Mouse (Mus musculus): Measurements from ENCODE around the gene Gm20388. TPM values are rescaled to one million over a fixed set of nuclear protein-coding genes. Genes with fewer than 3 reads are reported as not detected.

Gene Gm20388
- total and polyA plus RNA-seq, 3 experiments, result 0.02 to 0.05 TPM; not detected in 1

GRCm38 (mm10) chr8:122745750-122746275 is 2835.2 kb downstream of the Gm20388 start:
- ATAC-seq (ENCODE audit: extremely low read depth, insufficient number of reproducible peaks, low FRiP score, poor library complexity, severe bottlenecking) (no peak), DNase-seq (ENCODE audit: low spot score) (no peak)
- TF ChIP-seq GATA2 (IDR thresholded peaks at IDR 0.05; ENCODE audit: borderline replicate concordance, low read depth, low read length) (no peak), TAL1 (conservative IDR thresholded peaks at IDR 0.05; ENCODE audit: low read depth, low read length) (no peak)
- no peaks in the 10 kb centered on the region for H3K36me3 ChIP-seq (replicated peaks)
- H3K9me3 ChIP-seq (replicated peaks), result no peaks in the 10 kb centered on the region
- no peak overlapping the region for H3K4me3 ChIP-seq (ENCODE audit: low read depth, low read length)
- H3K27me3 ChIP-seq (ENCODE audit: insufficient read depth, low read length), result peaks cover 98% of the 10 kb centered on the region
- H3K4me1 ChIP-seq (ENCODE audit: insufficient read depth, low read depth, low read length), result peaks cover 12% of the 10 kb centered on the region

DNA sequence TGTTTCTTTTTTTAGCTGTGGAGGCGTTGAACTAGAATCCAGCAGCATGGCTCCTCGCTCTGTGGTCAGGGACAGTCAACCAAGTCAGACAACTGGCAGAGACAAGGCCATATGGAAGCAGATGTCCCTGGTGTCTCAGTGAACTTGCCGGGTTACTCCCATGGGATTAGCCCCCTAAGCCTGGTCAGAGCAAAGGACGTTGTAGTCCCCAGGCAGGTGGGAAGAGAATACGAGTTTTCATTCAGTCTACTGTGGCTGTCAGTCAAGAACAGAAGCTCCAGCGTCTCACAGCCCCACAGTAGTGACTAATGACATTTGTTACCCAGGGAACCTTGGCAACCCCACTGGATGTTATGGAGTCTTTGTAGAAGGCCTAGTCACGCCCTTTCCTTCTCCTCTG is 2835.8 kb downstream of the Gm20388 start:
- TF ChIP-seq GATA1 (IDR thresholded peaks at IDR 0.05; ENCODE audit: borderline replicate concordance, low read length) (no peak), TAL1 (conservative IDR thresholded peaks at IDR 0.05; ENCODE audit: low read depth, low read length) (no peak), GATA2 (IDR thresholded peaks at IDR 0.05; ENCODE audit: borderline replicate concordance, low read depth, low read length) (no peak), POLR2AphosphoS5 (IDR thresholded peaks at IDR 0.05; ENCODE audit: insufficient replicate concordance, low read depth, low read length) (no peak), CTCF (IDR thresholded peaks at IDR 0.05; ENCODE audit: low read depth, low read length) (no peak)
- no peaks in the 10 kb centered on the region for H3K36me3 ChIP-seq (replicated peaks)
- DNase-seq (ENCODE audit: low spot score) (no peak), ATAC-seq (ENCODE audit: extremely low read depth, insufficient number of reproducible peaks, low FRiP score, poor library complexity, severe bottlenecking) (no peak)
- H3K4me1 ChIP-seq (ENCODE audit: insufficient read depth, low read depth, low read length), result peaks cover 12% of the 10 kb centered on the region
- H3K9me3 ChIP-seq (replicated peaks), result no peaks in the 10 kb centered on the region
- peaks cover 98% of the 10 kb centered on the region for H3K27me3 ChIP-seq (ENCODE audit: insufficient read depth, low read length)
- no peak overlapping the region for H3K4me3 ChIP-seq (ENCODE audit: low read depth, low read length)

- TF ChIP-seq GATA1 (IDR thresholded peaks at IDR 0.05; ENCODE audit: borderline replicate concordance, low read length) (no peak), GATA2 (IDR thresholded peaks at IDR 0.05; ENCODE audit: borderline replicate concordance, low read depth, low read length) (no peak), CTCF (IDR thresholded peaks at IDR 0.05; ENCODE audit: low read depth, low read length) (no peak), TAL1 (conservative IDR thresholded peaks at IDR 0.05; ENCODE audit: low read depth, low read length) (no peak), POLR2AphosphoS5 (IDR thresholded peaks at IDR 0.05; ENCODE audit: insufficient replicate concordance, low read depth, low read length) (no peak)
Measured at GRCm38 (mm10) chr8:122747825-122748224, 2837.2 kb downstream of the Gm20388 start.

GRCm38 (mm10) chr8:122749333-122749958 is 2838.8 kb downstream of the Gm20388 start:
- ATAC-seq (ENCODE audit: extremely low read depth, insufficient number of reproducible peaks, low FRiP score, poor library complexity, severe bottlenecking) (no peak), DNase-seq (ENCODE audit: low spot score) (no peak)
- H3K9me3 ChIP-seq (replicated peaks), result no peaks in the 10 kb centered on the region
- H3K27me3 ChIP-seq (ENCODE audit: insufficient read depth, low read length), result peaks cover 98% of the 10 kb centered on the region
- no peak for TF ChIP-seq CTCF (IDR thresholded peaks at IDR 0.05; ENCODE audit: low read depth, low read length)
- no peak for TF ChIP-seq GATA2 (IDR thresholded peaks at IDR 0.05; ENCODE audit: borderline replicate concordance, low read depth, low read length)
- TF ChIP-seq TAL1 (conservative IDR thresholded peaks at IDR 0.05; ENCODE audit: low read depth, low read length), result no peak
- TF ChIP-seq POLR2AphosphoS5 (IDR thresholded peaks at IDR 0.05; ENCODE audit: insufficient replicate concordance, low read depth, low read length), result no peak
- no peak for TF ChIP-seq GATA1 (IDR thresholded peaks at IDR 0.05; ENCODE audit: borderline replicate concordance, low read length)
- H3K36me3 ChIP-seq (replicated peaks), result no peaks in the 10 kb centered on the region
- H3K4me3 ChIP-seq (ENCODE audit: low read depth, low read length), result no peak overlapping the region
- peaks cover 14% of the 10 kb centered on the region for H3K4me1 ChIP-seq (ENCODE audit: insufficient read depth, low read depth, low read length)

More at GRCm38 (mm10) chr8:122747825-122748224, 2837.2 kb downstream of the Gm20388 start:
- H3K4me3 ChIP-seq (ENCODE audit: low read depth, low read length), result no peak overlapping the region
- DNase-seq (ENCODE audit: low spot score) (no peak), ATAC-seq (ENCODE audit: extremely low read depth, insufficient number of reproducible peaks, low FRiP score, poor library complexity, severe bottlenecking) (no peak)
- peaks cover 98% of the 10 kb centered on the region for H3K27me3 ChIP-seq (ENCODE audit: insufficient read depth, low read length)
- H3K9me3 ChIP-seq (replicated peaks), result no peaks in the 10 kb centered on the region
- peaks cover 12% of the 10 kb centered on the region for H3K4me1 ChIP-seq (ENCODE audit: insufficient read depth, low read depth, low read length)
- H3K36me3 ChIP-seq (replicated peaks), result no peaks in the 10 kb centered on the region

GRCm38 (mm10) chr8:122751342-122751741 is 2840.7 kb downstream of the Gm20388 start:
- no peak for TF ChIP-seq GATA1 (IDR thresholded peaks at IDR 0.05; ENCODE audit: borderline replicate concordance, low read length)
- TF ChIP-seq TAL1 (conservative IDR thresholded peaks at IDR 0.05; ENCODE audit: low read depth, low read length), result no peak
- no peak for TF ChIP-seq GATA2 (IDR thresholded peaks at IDR 0.05; ENCODE audit: borderline replicate concordance, low read depth, low read length)
- no peak for TF ChIP-seq CTCF (IDR thresholded peaks at IDR 0.05; ENCODE audit: low read depth, low read length)
- TF ChIP-seq POLR2AphosphoS5 (IDR thresholded peaks at IDR 0.05; ENCODE audit: insufficient replicate concordance, low read depth, low read length), result no peak
- Histone ChIP-seq H3K36me3 (replicated peaks) (no peaks in the 10 kb centered on the region), H3K4me3 (ENCODE audit: low read depth, low read length) (no peak overlapping the region), H3K4me1 (ENCODE audit: insufficient read depth, low read depth, low read length) (peaks cover 8% of the 10 kb centered on the region), H3K27me3 (ENCODE audit: insufficient read depth, low read length) (peaks cover 98% of the 10 kb centered on the region), H3K9me3 (replicated peaks) (no peaks in the 10 kb centered on the region)
- ATAC-seq (ENCODE audit: extremely low read depth, insufficient number of reproducible peaks, low FRiP score, poor library complexity, severe bottlenecking) (no peak), DNase-seq (ENCODE audit: low spot score) (no peak)

- Histone ChIP-seq H3K4me1 (ENCODE audit: insufficient read depth, low read depth, low read length) (peaks cover 8% of the 10 kb centered on the region), H3K36me3 (replicated peaks) (no peaks in the 10 kb centered on the region), H3K27me3 (ENCODE audit: insufficient read depth, low read length) (peaks cover 98% of the 10 kb centered on the region), H3K4me3 (ENCODE audit: low read depth, low read length) (no peak overlapping the region), H3K9me3 (replicated peaks) (no peaks in the 10 kb centered on the region)
- no peak for ATAC-seq (ENCODE audit: extremely low read depth, insufficient number of reproducible peaks, low FRiP score, poor library complexity, severe bottlenecking)
- no peak for DNase-seq (ENCODE audit: low spot score)
- no peak for TF ChIP-seq TAL1 (conservative IDR thresholded peaks at IDR 0.05; ENCODE audit: low read depth, low read length)
- no peak for TF ChIP-seq GATA2 (IDR thresholded peaks at IDR 0.05; ENCODE audit: borderline replicate concordance, low read depth, low read length)
- TF ChIP-seq POLR2AphosphoS5 (IDR thresholded peaks at IDR 0.05; ENCODE audit: insufficient replicate concordance, low read depth, low read length), result no peak
- no peak for TF ChIP-seq GATA1 (IDR thresholded peaks at IDR 0.05; ENCODE audit: borderline replicate concordance, low read length)
- no peak for TF ChIP-seq CTCF (IDR thresholded peaks at IDR 0.05; ENCODE audit: low read depth, low read length)
Measured at GRCm38 (mm10) chr8:122752111-122752721, 2841.6 kb downstream of the Gm20388 start.

All from G1E (cell line).